Mouse (Mus musculus): ENCODE data around the gene Maob.

The Maob gene

GRCm38 (mm10) chrX:16817261-16817769, at the start of gene Maob:
Gene Maob, minus strand, starts transcription at chrX:16817366.
- peak; percentile 5 for DNase-seq

GRCm38 (mm10) chrX:16860244-16860643, 43.1 kb upstream of the Maob start:
- DNase-seq: peak; percentile 1

- DNase-seq: no peak
Observed at GRCm38 (mm10) chrX:16846034-16846433, 28.9 kb upstream of the Maob start.

- DNase-seq: no peak
Observed at GRCm38 (mm10) chrX:16841443-16841842, 24.3 kb upstream of the Maob start.

GRCm38 (mm10) chrX:16837293-16837692, 20.1 kb upstream of the Maob start:
- no peak for DNase-seq

- DNase-seq: no peak
Observed at GRCm38 (mm10) chrX:16836488-16837082, 19.4 kb upstream of the Maob start.

GRCm38 (mm10) chrX:16826028-16826427, 8.9 kb upstream of the Maob start:
- DNase-seq: no peak

- DNase-seq: no peak
Observed at GRCm38 (mm10) chrX:16815965-16816364, 1.2 kb downstream of the Maob start.

GRCm38 (mm10) chrX:16812080-16812479, 5.1 kb downstream of the Maob start:
- DNase-seq: no peak

- DNase-seq: no peak
Observed at GRCm38 (mm10) chrX:16767453-16767852, 49.7 kb downstream of the Maob start.

GRCm38 (mm10) chrX:16766156-16766555, 51.0 kb downstream of the Maob start:
- peak; percentile 2 for DNase-seq

GRCm38 (mm10) chrX:16761430-16761829, 55.7 kb downstream of the Maob start:
- DNase-seq: peak; percentile 0

GRCm38 (mm10) chrX:16754761-16755160, 62.4 kb downstream of the Maob start:
- DNase-seq: no peak

- DNase-seq: no peak
Observed at GRCm38 (mm10) chrX:16748932-16749331, 68.2 kb downstream of the Maob start.

GRCm38 (mm10) chrX:16714033-16714432, 103.1 kb downstream of the Maob start:
- no peak for DNase-seq

GRCm38 (mm10) chrX:16706094-16706493, 111.1 kb downstream of the Maob start:
- no peak for DNase-seq

Measured in kidney, postnatal 14 days (tissue).